Mouse (Mus musculus) left cerebral cortex, adult 8-10 months (tissue): ENCODE measurements around the gene Rasgef1b. TPM values are rescaled to one million over a fixed set of nuclear protein-coding genes. Genes with fewer than 3 reads are reported as not detected.

Experiments
- DNase-seq, 2 experiments: peaks; one replicate each; pipeline ENCODE4 v3.0.0; 2022; ENCODE audit warnings: low spot score in 2 of 2
- total RNA-seq, 4 experiments: library from RNA; stranded (reverse); gene quantifications; 2 replicates each; pipeline ENCODE4 v1.2.4; 2022

Gene Rasgef1b
- 100 to 1,000 TPM in 1 of 4 experiments, 10 to 100 TPM in 3; 83.3 to 103 (median 87.8) TPM for total RNA-seq

- peak; percentile 47 to 50 for DNase-seq
Measured at GRCm38 (mm10) chr5:99728649-99729212, at the start of gene Rasgef1b. TSS of gene Rasgef1b (minus strand) at chr5:99729065.

- no peak for DNase-seq
Measured at GRCm38 (mm10) chr5:99775342-99775741, 46.5 kb upstream of the Rasgef1b start.

- no peak for DNase-seq
Measured at GRCm38 (mm10) chr5:99773265-99773664, 44.4 kb upstream of the Rasgef1b start.

- DNase-seq, result no peak
Measured at GRCm38 (mm10) chr5:99764246-99764645, 35.4 kb upstream of the Rasgef1b start.

- DNase-seq, result no peak
Measured at GRCm38 (mm10) chr5:99758859-99759258, 30.0 kb upstream of the Rasgef1b start.

- DNase-seq, result peak; percentile 13 to 16
Measured at GRCm38 (mm10) chr5:99753843-99754242, 25.0 kb upstream of the Rasgef1b start.

GRCm38 (mm10) chr5:99753368-99753767 is 24.5 kb upstream of the Rasgef1b start:
- DNase-seq, result peak; percentile 26 to 45

- no peak for DNase-seq
Measured at GRCm38 (mm10) chr5:99752670-99753231, 23.9 kb upstream of the Rasgef1b start.

GRCm38 (mm10) chr5:99748417-99748816 is 19.6 kb upstream of the Rasgef1b start:
- no peak for DNase-seq

GRCm38 (mm10) chr5:99746087-99746486 is 17.2 kb upstream of the Rasgef1b start:
- DNase-seq, result no peak

GRCm38 (mm10) chr5:99742874-99743273 is 14.0 kb upstream of the Rasgef1b start:
- no peak for DNase-seq

- no peak for DNase-seq
Measured at GRCm38 (mm10) chr5:99742056-99742455, 13.2 kb upstream of the Rasgef1b start.

GRCm38 (mm10) chr5:99737937-99738727 is 9.3 kb upstream of the Rasgef1b start:
- DNase-seq, result no peak

GRCm38 (mm10) chr5:99729931-99730330 is 1.1 kb upstream of the Rasgef1b start:
- no peak for DNase-seq

GRCm38 (mm10) chr5:99729361-99729882 is 557 bp upstream of the Rasgef1b start:
- DNase-seq, result peak; percentile 28 to 30

- peak in 1 of 2 experiments; percentile 15 for DNase-seq
Measured at GRCm38 (mm10) chr5:99728027-99728451, 826 bp downstream of the Rasgef1b start.

GRCm38 (mm10) chr5:99723941-99724340 is 4.9 kb downstream of the Rasgef1b start:
- DNase-seq, result no peak

- DNase-seq, result no peak
Measured at GRCm38 (mm10) chr5:99722310-99722709, 6.6 kb downstream of the Rasgef1b start.

GRCm38 (mm10) chr5:99720554-99720953 is 8.3 kb downstream of the Rasgef1b start:
- DNase-seq, result no peak

- no peak for DNase-seq
Measured at GRCm38 (mm10) chr5:99717917-99718316, 10.9 kb downstream of the Rasgef1b start.

GRCm38 (mm10) chr5:99715281-99715744 is 13.6 kb downstream of the Rasgef1b start:
- peak in 1 of 2 experiments; percentile 77 for DNase-seq

- DNase-seq, result no peak
Measured at GRCm38 (mm10) chr5:99711947-99712346, 16.9 kb downstream of the Rasgef1b start.
